Mouse (Mus musculus) heart, embryonic 10.5 days (tissue): Measurements from ENCODE around the gene Hist1h4d. TPM values are rescaled to one million over a fixed set of nuclear protein-coding genes. Genes with fewer than 3 reads are reported as not detected.
"Not testable (repeated sequence)": the region's sequence is repeated elsewhere in the genome, so short reads cannot be mapped to it uniquely, and the experiment has no call there.

Source experiments
- DNase-seq: peaks from one replicate; pipeline ENCODE4 v3.0.0-alpha.2; 2017; ENCODE audit warnings: low spot score
- H3K27ac ChIP-seq: fragments of 300-500 bp; sonication (generic); 2 replicates; pipeline ENCODE4 v1.5.1; 2016; ENCODE audit warnings: mild to moderate bottlenecking
- H3K27me3 ChIP-seq: fragments of 300-500 bp; sonication (generic); 2 replicates; pipeline ENCODE4 v1.6.1; 2016; ENCODE audit warnings: mild to moderate bottlenecking; ENCODE audit not compliant: poor library complexity, insufficient read depth, severe bottlenecking
- H3K36me3 ChIP-seq: fragments of 300-500 bp; sonication (generic); 2 replicates; pipeline ENCODE4 v1.6.1; 2016; ENCODE audit warnings: mild to moderate bottlenecking, moderate library complexity
- H3K4me1 ChIP-seq: fragments of 300-500 bp; sonication (generic); 2 replicates; pipeline ENCODE4 v1.6.1; 2016; ENCODE audit warnings: mild to moderate bottlenecking
- H3K4me3 ChIP-seq: fragments of 300-500 bp; sonication (generic); 2 replicates; pipeline ENCODE4 v1.5.1; 2016; ENCODE audit warnings: mild to moderate bottlenecking, moderate library complexity
- H3K9me3 ChIP-seq: fragments of 300-500 bp; sonication (generic); 2 replicates; pipeline ENCODE4 v1.6.1; 2016; ENCODE audit warnings: mild to moderate bottlenecking, moderate library complexity
- whole genome bisulfite sequencing: fragments of 180-500 bp; shearing (Covaris S2); methylation state at CpG from one replicate; pipeline ENCODE4 v1.1.7; 2016; 5-methylcytosine and 5-hydroxymethylcytosine counted together
- polyA plus RNA-seq: library from polyadenylated mRNA; unstranded; fragments of >200 nt; fragmentation: Nextera tagmentation; extraction: Ambion mirVana; gene quantifications from 2 replicates; pipeline ENCODE4 v1.2.1, GENCODE M21; 2016

The Hist1h4d gene
- polyA plus RNA-seq, 1 experiment from 2014 or later, result 60.3 TPM

GRCm38 (mm10) chr13:23542225-23542980 lies 39.0 kb upstream of the Hist1h4d start:
- H3K9me3 ChIP-seq, H3K36me3 ChIP-seq, H3K4me1 ChIP-seq, H3K27me3 ChIP-seq, DNase-seq: not testable (repeated sequence)
- WGBS, result 10% methylated on average over 3 of the region's 3 CpGs
- Histone ChIP-seq H3K4me3 (peak overlapping the region; percentile 59), H3K27ac (peak overlapping the region; percentile 93)

GRCm38 (mm10) chr13:23542999-23543607 lies 38.3 kb upstream of the Hist1h4d start, which contains the start of gene Hist1h2bh:
Gene Hist1h2bh (minus strand): TSS chr13:23543392.
- not testable (repeated sequence) for H3K27me3 ChIP-seq, H3K36me3 ChIP-seq, H3K4me1 ChIP-seq, H3K9me3 ChIP-seq
- peak within 1 kb of the TSS; percentile 93 for H3K27ac ChIP-seq
- H3K4me3 ChIP-seq, result peak within 1 kb of the TSS; percentile 59
- WGBS, result under 1% methylated on average over 38 of the region's 42 CpGs
- DNase-seq, result peak; percentile 92

- Histone ChIP-seq H3K9me3 (no peaks in the 10 kb centered on the region), H3K4me1 (no peaks in the 10 kb centered on the region; the same call in 1 of the 2 replicates), H3K4me3 (peak within 1 kb of the TSS; percentile 59), H3K27me3 (no peaks in the 10 kb centered on the region), H3K27ac (peak within 1 kb of the TSS; percentile 93), H3K36me3 (no peaks in the 10 kb centered on the region)
- WGBS, result under 1% methylated on average over 29 of the region's 45 CpGs
- DNase-seq, result peak; percentile 87
Measured at GRCm38 (mm10) chr13:23543965-23544786, 37.2 kb upstream of the Hist1h4d start, which contains the start of gene Hist1h3f. Gene Hist1h3f (plus strand): TSS chr13:23544052.

DNA sequence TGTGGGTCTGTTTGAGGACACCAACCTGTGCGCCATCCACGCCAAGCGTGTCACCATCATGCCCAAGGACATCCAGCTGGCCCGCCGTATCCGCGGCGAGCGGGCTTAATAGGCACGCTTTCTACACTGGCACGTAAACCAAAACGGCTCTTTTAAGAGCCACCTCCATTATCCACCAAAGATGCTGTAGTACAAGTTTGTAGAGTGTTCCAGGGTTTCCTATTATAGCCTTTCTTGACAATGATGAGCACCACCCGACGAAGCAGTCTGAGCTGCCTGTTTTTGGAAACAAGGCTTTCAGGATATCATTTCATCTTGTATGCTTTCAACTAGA lies 36.6 kb upstream of the Hist1h4d start:
- not testable (repeated sequence) for H3K27me3 ChIP-seq, H3K36me3 ChIP-seq, H3K9me3 ChIP-seq, DNase-seq, H3K27ac ChIP-seq, H3K4me1 ChIP-seq
- WGBS, result under 1% methylated on average over 14 of the region's 14 CpGs
- H3K4me3 ChIP-seq, result peak overlapping the region; percentile 59

DNA sequence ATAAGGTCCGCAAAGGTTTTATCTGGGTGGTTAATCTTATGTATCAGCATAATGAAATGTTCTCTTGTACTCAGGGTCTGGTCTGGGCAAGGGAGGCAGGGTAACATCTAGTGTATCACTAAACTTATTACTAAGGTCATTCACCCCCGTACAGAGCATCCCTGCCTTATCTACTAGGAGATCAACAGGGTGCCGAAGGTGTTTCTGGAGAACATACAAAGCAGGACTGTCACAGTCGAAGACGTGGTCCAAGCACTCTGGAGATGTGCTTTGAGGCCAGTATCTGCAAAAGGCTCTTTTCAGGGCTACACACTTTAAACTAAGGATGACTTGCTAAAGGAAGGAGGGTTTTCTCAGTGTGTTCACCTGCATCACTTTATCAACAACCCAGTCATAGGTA lies 34.7 kb upstream of the Hist1h4d start:
- Histone ChIP-seq H3K9me3 (no peaks in the 10 kb centered on the region), H3K27ac (peak overlapping the region; percentile 22; the same call in 1 of the 2 replicates), H3K4me1 (peaks cover 5% of the 10 kb centered on the region; the same call in 1 of the 2 replicates), H3K36me3 (no peaks in the 10 kb centered on the region), H3K4me3 (no peak overlapping the region), H3K27me3 (no peaks in the 10 kb centered on the region)
- WGBS, result 67% methylated on average over 5 of the region's 5 CpGs
- DNase-seq, result no peak

- no peak for DNase-seq
- Histone ChIP-seq H3K27me3 (no peaks in the 10 kb centered on the region), H3K36me3 (no peaks in the 10 kb centered on the region), H3K27ac (peak overlapping the region; percentile 90), H3K9me3 (no peaks in the 10 kb centered on the region), H3K4me3 (peak overlapping the region; percentile 56), H3K4me1 (peaks cover 15% of the 10 kb centered on the region; the same call in 1 of the 2 replicates)
- 12% methylated on average over 3 of the region's 3 CpGs for WGBS
Measured at GRCm38 (mm10) chr13:23550761-23551145, 30.6 kb upstream of the Hist1h4d start.

DNA sequence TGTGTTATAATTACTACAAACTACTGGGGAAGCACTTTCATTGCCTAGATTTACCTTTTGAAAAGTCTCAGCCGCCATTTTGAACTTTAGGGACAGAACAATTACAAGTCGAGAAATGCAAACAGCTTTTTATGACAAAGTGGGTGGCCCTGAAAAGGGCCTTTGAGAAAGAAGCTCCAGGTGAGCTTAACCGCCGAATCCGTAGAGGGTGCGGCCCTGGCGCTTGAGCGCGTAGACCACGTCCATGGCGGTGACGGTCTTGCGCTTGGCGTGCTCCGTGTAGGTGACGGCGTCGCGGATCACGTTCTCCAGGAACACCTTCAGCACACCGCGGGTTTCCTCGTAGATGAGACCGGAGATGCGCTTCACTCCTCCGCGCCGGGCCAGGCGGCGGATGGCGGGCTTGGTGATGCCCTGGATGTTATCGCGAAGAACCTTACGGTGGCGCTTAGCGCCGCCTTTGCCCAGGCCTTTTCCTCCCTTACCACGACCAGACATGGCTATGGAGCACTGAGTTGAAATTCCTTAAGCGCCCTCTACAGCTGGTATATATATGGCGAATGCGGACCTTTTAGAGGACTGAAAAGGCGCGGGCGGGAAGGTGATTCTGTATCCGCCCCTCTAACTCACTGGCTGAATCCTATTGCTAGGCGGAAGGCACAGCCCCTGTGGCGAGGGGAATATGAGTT lies 30.1 kb upstream of the Hist1h4d start, which contains the start of gene Hist1h4f:
TSS of gene Hist1h4f (minus strand) at position 503 of the 689 bp plus-strand sequence.
- Histone ChIP-seq H3K4me1 (peaks cover 15% of the 10 kb centered on the region; the same call in 1 of the 2 replicates), H3K27ac (peak within 1 kb of the TSS; percentile 90), H3K4me3 (peak within 1 kb of the TSS; percentile 56)
- DNase-seq, result peak; percentile 98
- WGBS, result under 1% methylated on average over 47 of the region's 47 CpGs
- not testable (repeated sequence) for H3K27me3 ChIP-seq, H3K9me3 ChIP-seq, H3K36me3 ChIP-seq

GRCm38 (mm10) chr13:23551931-23552914 lies 29.2 kb upstream of the Hist1h4d start:
- WGBS, result 52% methylated on average over 8 of the region's 8 CpGs
- Histone ChIP-seq H3K27ac (peak overlapping the region; percentile 90), H3K4me3 (peak overlapping the region; percentile 56), H3K4me1 (peaks cover 15% of the 10 kb centered on the region; the same call in 1 of the 2 replicates), H3K27me3 (no peaks in the 10 kb centered on the region), H3K36me3 (no peaks in the 10 kb centered on the region), H3K9me3 (no peaks in the 10 kb centered on the region)
- no peak for DNase-seq

DNA sequence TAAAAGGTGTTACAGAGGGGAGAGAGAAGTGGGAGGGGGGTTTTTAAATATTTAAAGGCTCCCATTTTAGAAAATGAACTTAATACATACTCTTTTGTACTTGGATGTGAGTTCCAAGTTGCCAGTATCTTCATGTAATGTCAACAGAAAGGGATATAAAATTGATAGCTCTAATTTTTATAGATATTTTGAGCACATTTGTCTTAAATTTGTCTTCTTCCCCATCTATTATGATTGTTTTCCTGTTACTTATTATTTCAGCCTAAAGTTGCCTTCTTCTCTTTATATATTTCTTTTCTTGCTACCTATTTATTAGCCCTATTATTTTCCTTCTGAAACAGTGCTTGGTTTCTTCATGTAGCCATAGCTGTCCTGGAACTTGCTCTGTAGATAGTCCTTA lies 28.4 kb upstream of the Hist1h4d start, which contains the start of gene Hist1h1d:
TSS of gene Hist1h1d (plus strand) at position 301 of the 400 bp plus-strand sequence.
- H3K36me3 ChIP-seq, result no peaks in the 10 kb centered on the region
- H3K4me1 ChIP-seq, result peaks cover 15% of the 10 kb centered on the region; the same call in 1 of the 2 replicates
- no peak within 1 kb of the TSS; the same call in 1 of the 2 replicates for H3K4me3 ChIP-seq

DNA sequence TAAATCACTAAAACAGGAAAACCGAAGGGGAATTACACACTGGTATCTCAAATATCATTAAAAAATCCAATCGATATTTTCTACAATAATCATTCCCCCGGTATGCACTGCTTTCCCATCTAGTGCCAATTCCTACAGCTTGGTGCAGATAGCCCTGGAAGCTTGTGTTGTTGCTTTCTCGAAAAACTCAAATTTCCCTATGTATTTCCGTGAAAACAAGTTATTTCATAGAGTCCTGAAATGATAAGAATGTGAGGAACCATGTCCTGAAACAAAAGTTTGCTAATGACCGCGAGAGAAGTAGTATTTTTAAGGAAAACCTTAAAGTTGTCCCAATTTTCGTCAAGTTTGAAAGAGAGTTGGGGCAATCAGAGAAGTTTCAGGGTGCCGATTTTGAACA lies 27.0 kb upstream of the Hist1h4d start:
- 24% methylated on average over 9 of the region's 9 CpGs for WGBS
- DNase-seq, result no peak
- H3K4me3 ChIP-seq, result peak overlapping the region; percentile 68
- H3K27ac ChIP-seq, result peak overlapping the region; percentile 90
- peaks cover 15% of the 10 kb centered on the region; the same call in 1 of the 2 replicates for H3K4me1 ChIP-seq
- no peaks in the 10 kb centered on the region for H3K27me3 ChIP-seq
- no peaks in the 10 kb centered on the region for H3K36me3 ChIP-seq
- H3K9me3 ChIP-seq, result no peaks in the 10 kb centered on the region

More for the DNA sequence above, 28.4 kb upstream of the Hist1h4d start, which contains the start of gene Hist1h1d:
- DNase-seq, result no peak
- peak within 1 kb of the TSS; percentile 90 for H3K27ac ChIP-seq
- H3K27me3 ChIP-seq, result no peaks in the 10 kb centered on the region
- H3K9me3 ChIP-seq, result no peaks in the 10 kb centered on the region
